Mouse (Mus musculus) bone marrow macrophage, adult 2 months (primary cell): ENCODE measurements around the gene Fcer1g. TPM values are rescaled to one million over a fixed set of nuclear protein-coding genes. Genes with fewer than 3 reads are reported as not detected.

ENCODE experiments used
- H3K27ac ChIP-seq: 2 replicates; pipeline ENCODE4 v1.5.1; 2012; ENCODE audit warnings: low read depth, low read length; ENCODE audit not compliant: insufficient read depth
- H3K4me1 ChIP-seq: 2 replicates; pipeline ENCODE4 v1.6.1; 2012; ENCODE audit warnings: low read length; ENCODE audit not compliant: control insufficient read depth, insufficient read depth
- H3K4me3 ChIP-seq: 2 replicates; pipeline ENCODE4 v1.5.1; 2012; ENCODE audit warnings: mild to moderate bottlenecking, low read length, moderate library complexity; ENCODE audit not compliant: insufficient read depth
- CTCF ChIP-seq: IDR thresholded peaks from 2 replicates; pipeline ENCODE4 v1.5.1; 2012; ENCODE audit warnings: low read depth, mild to moderate bottlenecking, low read length, moderate library complexity
- POLR2A ChIP-seq: IDR thresholded peaks from 2 replicates; pipeline ENCODE4 v1.6.1; 2012; ENCODE audit warnings: mild to moderate bottlenecking, low read depth, low read length, borderline replicate concordance
- polyA plus RNA-seq: library from polyadenylated mRNA; stranded (reverse); fragments of >200 nt; gene quantifications from 2 replicates; pipeline ENCODE4 v1.2.4, GENCODE M21; 2012; ENCODE audit not compliant: missing spikeins, insufficient read depth, insufficient read length

The Fcer1g gene
- polyA plus RNA-seq, 1 experiment, result 3,398 TPM

GRCm38 (mm10) chr1:171190832-171191231 is 43.3 kb downstream of the Fcer1g start:
- TF ChIP-seq CTCF, result no peak
- no peak for TF ChIP-seq POLR2A
- Histone ChIP-seq H3K4me3 (no peak overlapping the region), H3K4me1 (peaks cover 44% of the 10 kb centered on the region), H3K27ac (no peak overlapping the region)

- TF ChIP-seq CTCF (no peak), POLR2A (no peak)
- Histone ChIP-seq H3K4me3 (no peak overlapping the region), H3K4me1 (peaks cover 54% of the 10 kb centered on the region), H3K27ac (no peak overlapping the region)
Observed at GRCm38 (mm10) chr1:171189476-171190114, 44.6 kb downstream of the Fcer1g start.

- H3K4me1 ChIP-seq, result peaks cover 52% of the 10 kb centered on the region
Observed at GRCm38 (mm10) chr1:171189046-171189445, 45.1 kb downstream of the Fcer1g start.

DNA sequence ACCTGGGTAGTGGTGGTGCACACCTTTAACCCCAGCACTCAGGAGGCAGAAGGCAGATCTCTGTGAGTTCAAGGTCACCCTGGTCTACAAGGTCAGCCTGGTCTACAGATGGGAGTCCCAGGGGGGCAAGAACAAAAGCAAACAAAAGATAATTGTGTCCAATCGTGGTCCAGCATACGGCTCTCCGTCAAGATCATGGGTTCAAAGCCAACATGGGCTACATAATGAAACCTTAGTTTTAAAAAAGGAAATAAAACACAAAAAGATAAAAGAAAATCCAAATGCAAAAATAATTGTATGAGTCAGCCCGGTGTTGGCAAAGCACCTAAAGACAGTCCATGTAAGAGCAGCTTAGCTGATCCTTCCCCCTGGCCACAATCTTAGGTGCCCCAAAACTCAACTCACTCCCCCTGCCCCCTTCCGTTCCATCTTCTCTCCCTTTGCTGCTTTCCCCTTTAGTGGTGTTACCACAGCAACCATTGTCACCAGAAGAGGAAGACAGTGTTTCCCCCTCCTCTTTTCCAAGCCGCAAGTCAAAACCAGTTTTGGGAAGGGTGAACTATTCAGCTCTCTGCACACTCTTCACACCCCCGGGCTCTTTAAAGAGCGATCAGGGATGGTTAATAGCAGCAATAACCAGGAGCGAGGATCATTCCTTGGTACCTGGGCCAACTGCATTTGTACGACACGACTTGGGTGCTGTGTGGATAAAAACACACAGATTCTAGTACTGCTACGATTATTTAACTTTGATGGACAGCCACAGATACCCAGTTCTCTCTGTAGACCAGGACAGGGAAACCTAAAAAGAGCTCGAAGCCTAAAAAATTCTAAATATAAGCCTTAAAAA is 46.1 kb downstream of the Fcer1g start:
- Histone ChIP-seq H3K4me1 (peaks cover 47% of the 10 kb centered on the region), H3K4me3 (no peak overlapping the region), H3K27ac (no peak overlapping the region; the same call in 1 of the 2 replicates)
- TF ChIP-seq POLR2A (no peak), CTCF (no peak)

More at GRCm38 (mm10) chr1:171189046-171189445, 45.1 kb downstream of the Fcer1g start:
- Histone ChIP-seq H3K27ac (no peak overlapping the region), H3K4me3 (no peak overlapping the region)
- no peak for TF ChIP-seq CTCF
- no peak for TF ChIP-seq POLR2A

DNA sequence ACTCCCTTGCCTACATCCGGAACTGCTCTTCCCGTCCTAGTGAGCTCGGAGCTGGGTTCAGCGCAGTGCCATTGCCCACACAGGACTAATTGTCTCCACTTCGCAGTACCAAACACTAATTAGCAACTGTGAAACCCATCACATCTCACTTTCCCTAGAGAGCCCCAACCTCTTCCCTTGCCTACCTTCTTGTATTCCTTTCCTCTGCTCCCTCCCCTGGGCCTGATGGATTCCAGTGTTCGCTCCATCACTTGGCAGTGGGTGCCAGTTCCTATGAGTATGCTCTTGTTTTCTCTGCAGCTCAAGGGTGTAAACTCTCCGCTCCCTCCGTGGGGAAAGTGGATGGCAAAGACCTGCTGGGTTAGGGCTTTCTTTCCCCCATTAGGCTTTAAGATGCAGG is 48.5 kb downstream of the Fcer1g start:
- Histone ChIP-seq H3K27ac (peak overlapping the region; percentile 100), H3K4me1 (peaks cover 57% of the 10 kb centered on the region), H3K4me3 (no peak overlapping the region)
- TF ChIP-seq POLR2A (no peak), CTCF (no peak)

- TF ChIP-seq POLR2A, result no peak
- no peak for TF ChIP-seq CTCF
- Histone ChIP-seq H3K4me1 (peaks cover 68% of the 10 kb centered on the region), H3K27ac (peak overlapping the region; percentile 100), H3K4me3 (peak overlapping the region; percentile 46)
Observed at GRCm38 (mm10) chr1:171184314-171184713, 49.9 kb downstream of the Fcer1g start.

GRCm38 (mm10) chr1:171183620-171184019 is 50.5 kb downstream of the Fcer1g start:
- peak overlapping the region; percentile 100 for H3K27ac ChIP-seq
- H3K4me1 ChIP-seq, result peaks cover 63% of the 10 kb centered on the region
- peak overlapping the region; percentile 46; the same call in 1 of the 2 replicates for H3K4me3 ChIP-seq
- TF ChIP-seq POLR2A (no peak), CTCF (no peak)

- peaks cover 57% of the 10 kb centered on the region for H3K4me1 ChIP-seq
- no peak overlapping the region for H3K4me3 ChIP-seq
- no peak for TF ChIP-seq CTCF
- TF ChIP-seq POLR2A, result no peak
- H3K27ac ChIP-seq, result peak overlapping the region; percentile 100
Observed at GRCm38 (mm10) chr1:171183025-171183424, 51.1 kb downstream of the Fcer1g start.

Other genes starting within 250 kb of the Fcer1g start
- 84.3 and 86.6 TPM in 2 replicates for gene Fcgr4, start 215.4 kb downstream of the Fcer1g start, polyA plus RNA-seq
- gene Fcgr3, start 169.4 kb downstream of the Fcer1g start, polyA plus RNA-seq, result 1,121 and 1,154 TPM in 2 replicates
- 4.5 and 5.7 TPM in 2 replicates for gene Cfap126, start 120.4 kb downstream of the Fcer1g start, polyA plus RNA-seq
- gene Sdhc, start 83.8 kb downstream of the Fcer1g start, polyA plus RNA-seq, result 205 and 226 TPM in 2 replicates
- 2.0 TPM in 1 of 2 replicates, not detected in the other for gene Mpz, start 83.7 kb downstream of the Fcer1g start, polyA plus RNA-seq
- gene Pcp4l1, start 38.1 kb downstream of the Fcer1g start, polyA plus RNA-seq, result 120 and 145 TPM in 2 replicates
- not detected in 2 replicates for gene Nr1i3, start 20.4 kb downstream of the Fcer1g start, polyA plus RNA-seq
- 25.8 and 27.3 TPM in 2 replicates for gene Tomm40l, start 11.9 kb downstream of the Fcer1g start, polyA plus RNA-seq
- gene Apoa2, start 9.3 kb downstream of the Fcer1g start, polyA plus RNA-seq, result not detected in 2 replicates
- gene Adamts4, start 16.1 kb upstream of the Fcer1g start, polyA plus RNA-seq, result 0.21 TPM in 1 of 2 replicates, not detected in the other
- gene Ndufs2, start 17.0 kb upstream of the Fcer1g start, polyA plus RNA-seq, result 122 and 131 TPM in 2 replicates
- gene B4galt3, start 36.0 kb upstream of the Fcer1g start, polyA plus RNA-seq, result 40.4 and 46.1 TPM in 2 replicates
- gene Ppox, start 46.8 kb upstream of the Fcer1g start, polyA plus RNA-seq, result 28.1 and 38.1 TPM in 2 replicates
- 45.1 and 53.8 TPM in 2 replicates for gene Usp21, start 53.6 kb upstream of the Fcer1g start, polyA plus RNA-seq
- gene Ufc1, start 60.7 kb upstream of the Fcer1g start, polyA plus RNA-seq, result 97.2 and 100 TPM in 2 replicates
- 34.3 and 43.5 TPM in 2 replicates for gene Dedd, start 94.8 kb upstream of the Fcer1g start, polyA plus RNA-seq
- 31.9 and 34.7 TPM in 2 replicates for gene Nit1, start 111.3 kb upstream of the Fcer1g start, polyA plus RNA-seq
- gene Pfdn2, start 111.3 kb upstream of the Fcer1g start, polyA plus RNA-seq, result 64.4 and 74.8 TPM in 2 replicates
- not detected in 2 replicates for gene Klhdc9, start 126.4 kb upstream of the Fcer1g start, polyA plus RNA-seq
- gene Nectin4, start 135.7 kb upstream of the Fcer1g start, polyA plus RNA-seq, result 9.7 and 11.5 TPM in 2 replicates
- gene Arhgap30, start 154.6 kb upstream of the Fcer1g start, polyA plus RNA-seq, result 178 and 182 TPM in 2 replicates
- 94.4 and 98.8 TPM in 2 replicates for gene Usf1, start 176.9 kb upstream of the Fcer1g start, polyA plus RNA-seq
- gene Tstd1, start 184.5 kb upstream of the Fcer1g start, polyA plus RNA-seq, result 7.7 and 16.7 TPM in 2 replicates
- gene F11r, start 203.2 kb upstream of the Fcer1g start, polyA plus RNA-seq, result 5.9 and 6.6 TPM in 2 replicates